Mouse (Mus musculus): ENCODE measurements around the gene Eif2ak3. TPM values are rescaled to one million over a fixed set of nuclear protein-coding genes. Genes with fewer than 3 reads are reported as not detected.

Eif2ak3 gene
- polyA plus RNA-seq, 1 experiment from 2014 or later = 13.5 TPM

- no peak overlapping the region for H3K27ac ChIP-seq
- H3K36me3 ChIP-seq = no peaks in the 10 kb centered on the region
- H3K4me1 ChIP-seq = no peaks in the 10 kb centered on the region
- no peaks in the 10 kb centered on the region for H3K27me3 ChIP-seq
- no peak overlapping the region for H3K4me3 ChIP-seq
- H3K9me3 ChIP-seq = no peaks in the 10 kb centered on the region
- no peak overlapping the region for H3K4me2 ChIP-seq (replicated peaks)
- H3K9ac ChIP-seq = no peak overlapping the region
- 86% methylated on average over 2 of the region's 2 CpGs for WGBS
- ATAC-seq (ENCODE audit: insufficient number of reproducible peaks, insufficient read depth, low FRiP score, low TSS enrichment) = no peak
Observed at GRCm38 (mm10) chr6:70837297-70837696, 7.0 kb upstream of the Eif2ak3 start.

DNA sequence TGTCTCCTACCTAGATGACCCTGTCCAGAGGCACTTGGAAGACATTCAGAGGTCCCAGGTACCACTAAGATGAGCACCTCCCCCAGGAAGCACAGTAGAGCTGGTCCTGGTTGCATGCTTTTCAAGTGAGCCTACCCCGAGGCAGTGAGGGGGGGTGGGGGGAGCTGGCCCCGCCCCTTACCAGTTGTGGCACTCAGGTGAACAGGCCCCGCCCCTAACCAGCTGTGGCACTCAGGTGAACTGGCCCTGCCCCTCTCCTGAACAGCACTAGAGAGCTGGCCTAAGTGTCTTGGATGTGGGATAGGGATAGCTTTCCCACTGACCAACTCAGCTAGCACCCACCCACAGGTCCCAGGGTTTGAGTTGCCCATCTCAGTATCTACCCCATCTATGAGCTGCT, 5.8 kb upstream of the Eif2ak3 start:
- Histone ChIP-seq H3K4me3 (no peak overlapping the region), H3K4me1 (peaks cover 4% of the 10 kb centered on the region; the same call in 1 of the 2 replicates), H3K27ac (no peak overlapping the region), H3K9me3 (no peaks in the 10 kb centered on the region), H3K36me3 (no peaks in the 10 kb centered on the region), H3K27me3 (no peaks in the 10 kb centered on the region), H3K9ac (no peak overlapping the region), H3K4me2 (replicated peaks) (no peak overlapping the region)
- 46% methylated on average over 3 of the region's 3 CpGs for WGBS
- ATAC-seq (ENCODE audit: insufficient number of reproducible peaks, insufficient read depth, low FRiP score, low TSS enrichment) = no peak

- ATAC-seq (ENCODE audit: insufficient number of reproducible peaks, insufficient read depth, low FRiP score, low TSS enrichment) = no peak
- Histone ChIP-seq H3K27me3 (no peaks in the 10 kb centered on the region), H3K9ac (no peak overlapping the region), H3K27ac (no peak overlapping the region), H3K9me3 (no peaks in the 10 kb centered on the region), H3K4me3 (no peak overlapping the region), H3K36me3 (no peaks in the 10 kb centered on the region), H3K4me1 (peaks cover 4% of the 10 kb centered on the region; the same call in 1 of the 2 replicates), H3K4me2 (replicated peaks) (no peak overlapping the region)
- 67% methylated on average over 5 of the region's 5 CpGs for WGBS
Observed at GRCm38 (mm10) chr6:70840281-70840680, 4.0 kb upstream of the Eif2ak3 start.

GRCm38 (mm10) chr6:70842991-70843390, 1.3 kb upstream of the Eif2ak3 start:
- no peak for ATAC-seq (ENCODE audit: insufficient number of reproducible peaks, insufficient read depth, low FRiP score, low TSS enrichment)
- Histone ChIP-seq H3K27me3 (no peaks in the 10 kb centered on the region), H3K9ac (no peak overlapping the region), H3K4me2 (replicated peaks) (peak overlapping the region; percentile 63), H3K4me3 (0 out of 2 replicates have a peak overlapping the region, but pooled peaks have one; percentile 38), H3K27ac (no peak overlapping the region), H3K9me3 (no peaks in the 10 kb centered on the region), H3K36me3 (no peaks in the 10 kb centered on the region), H3K4me1 (peaks cover 21% of the 10 kb centered on the region)
- 52% methylated on average over 5 of the region's 5 CpGs for WGBS

- WGBS = 1% methylated on average over 38 of the region's 38 CpGs
- Histone ChIP-seq H3K4me2 (replicated peaks) (peak overlapping the region; percentile 67), H3K27me3 (no peaks in the 10 kb centered on the region), H3K4me1 (peaks cover 21% of the 10 kb centered on the region), H3K4me3 (peak overlapping the region; percentile 91), H3K36me3 (no peaks in the 10 kb centered on the region), H3K9me3 (no peaks in the 10 kb centered on the region), H3K27ac (peak overlapping the region; percentile 83), H3K9ac (peak overlapping the region; percentile 75)
- no peak for ATAC-seq (ENCODE audit: insufficient number of reproducible peaks, insufficient read depth, low FRiP score, low TSS enrichment)
Observed at GRCm38 (mm10) chr6:70844896-70845646, 756 bp downstream of the Eif2ak3 start.

DNA sequence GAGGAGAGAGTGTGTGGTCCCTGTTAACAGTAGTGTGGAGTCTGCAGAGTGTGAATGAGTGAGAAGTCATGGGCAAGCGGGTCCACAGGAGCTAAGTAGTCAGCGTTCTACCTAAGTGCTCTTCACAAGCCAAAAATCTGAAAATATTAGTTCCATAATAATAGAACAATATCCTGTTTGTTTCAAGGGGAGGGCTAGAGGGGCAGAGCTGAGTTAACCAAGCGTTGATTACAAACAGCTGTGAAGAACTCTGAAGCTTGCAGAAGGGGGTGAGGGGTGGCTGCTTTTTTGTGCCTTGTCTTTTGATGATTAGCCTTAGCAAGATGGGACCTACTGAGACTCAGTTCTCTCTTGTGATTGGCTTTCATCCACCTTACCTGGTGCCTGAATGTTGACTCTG, 3.1 kb downstream of the Eif2ak3 start:
- H3K4me1 ChIP-seq = peaks cover 21% of the 10 kb centered on the region
- WGBS = 21% methylated on average over 3 of the region's 3 CpGs
- H3K27me3 ChIP-seq = no peaks in the 10 kb centered on the region
- no peak overlapping the region for H3K27ac ChIP-seq
- H3K9me3 ChIP-seq = no peaks in the 10 kb centered on the region
- H3K36me3 ChIP-seq = no peaks in the 10 kb centered on the region
- no peak for ATAC-seq (ENCODE audit: insufficient number of reproducible peaks, insufficient read depth, low FRiP score, low TSS enrichment)
- H3K9ac ChIP-seq = no peak overlapping the region
- no peak overlapping the region for H3K4me3 ChIP-seq
- 0 out of 2 replicates have a peak overlapping the region, but pooled peaks have one; percentile 9 for H3K4me2 ChIP-seq (replicated peaks)

DNA sequence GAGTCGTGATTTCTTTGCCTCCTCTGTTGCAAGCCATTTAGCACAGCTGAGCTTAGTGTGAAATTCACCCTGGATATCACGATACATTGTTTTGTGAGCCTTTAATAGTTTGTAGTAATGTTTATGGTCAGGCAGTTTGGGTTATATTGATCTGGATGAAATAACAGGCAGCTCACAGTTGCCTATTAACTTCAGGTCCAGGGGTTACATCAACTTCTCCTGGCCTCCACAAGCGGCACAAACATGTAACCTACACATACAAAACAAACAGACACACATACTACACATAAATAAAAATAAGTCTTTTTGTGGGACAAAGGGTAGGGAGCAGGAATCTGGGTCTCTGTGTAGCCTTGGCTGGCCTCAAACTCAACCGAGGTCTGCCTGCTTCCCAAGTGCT, 9.1 kb downstream of the Eif2ak3 start:
- no peak overlapping the region for H3K27ac ChIP-seq
- H3K9ac ChIP-seq = no peak overlapping the region
- H3K27me3 ChIP-seq = no peaks in the 10 kb centered on the region
- H3K36me3 ChIP-seq = peaks cover 2% of the 10 kb centered on the region; the same call in 1 of the 2 replicates
- 81% methylated on average over 4 of the region's 4 CpGs for WGBS
- H3K9me3 ChIP-seq = no peaks in the 10 kb centered on the region
- no peak overlapping the region for H3K4me3 ChIP-seq
- no peaks in the 10 kb centered on the region for H3K4me1 ChIP-seq
- ATAC-seq (ENCODE audit: insufficient number of reproducible peaks, insufficient read depth, low FRiP score, low TSS enrichment) = no peak
- no peak overlapping the region for H3K4me2 ChIP-seq (replicated peaks)

DNA sequence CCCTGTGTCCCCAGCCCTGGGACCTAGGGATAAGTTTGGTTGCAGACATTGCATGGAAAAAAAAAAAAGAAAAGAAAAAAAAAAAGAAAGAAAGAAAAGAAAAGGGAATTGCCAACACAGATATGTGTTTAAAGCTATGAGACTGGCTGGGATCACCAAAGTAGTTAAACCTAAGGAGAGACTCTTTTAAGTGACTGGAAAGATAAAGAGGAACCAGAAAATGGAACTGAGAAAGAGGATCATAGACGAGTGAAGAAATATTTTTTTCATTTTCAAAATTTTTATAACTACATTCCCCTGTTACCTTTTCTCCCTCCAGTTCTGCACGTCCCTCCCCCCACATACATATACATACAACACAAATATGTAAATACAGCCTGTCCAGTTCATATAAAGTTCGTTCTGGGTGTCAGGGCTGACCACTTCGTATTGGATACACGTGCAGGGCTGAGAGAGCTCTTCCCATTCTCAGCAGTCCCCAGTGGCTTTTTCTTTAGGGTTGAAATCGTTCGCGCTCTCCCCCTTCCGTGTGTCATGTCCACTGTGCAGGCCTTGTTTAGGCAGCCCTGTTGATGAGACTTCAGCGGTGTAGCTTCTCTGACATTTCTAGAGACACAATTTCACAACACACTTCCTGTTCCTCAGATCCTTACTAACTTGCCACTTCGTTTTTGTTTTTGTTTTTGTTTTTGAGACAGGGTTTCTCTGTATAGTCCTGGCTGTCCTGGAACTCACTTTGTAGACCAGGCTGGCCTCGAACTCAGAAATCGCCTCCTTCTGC, 11.4 kb downstream of the Eif2ak3 start:
- Histone ChIP-seq H3K4me3 (no peak overlapping the region), H3K4me2 (replicated peaks) (no peak overlapping the region), H3K4me1 (no peaks in the 10 kb centered on the region), H3K36me3 (peaks cover 15% of the 10 kb centered on the region), H3K27me3 (no peaks in the 10 kb centered on the region), H3K27ac (no peak overlapping the region), H3K9me3 (no peaks in the 10 kb centered on the region), H3K9ac (no peak overlapping the region)
- ATAC-seq (ENCODE audit: insufficient number of reproducible peaks, insufficient read depth, low FRiP score, low TSS enrichment) = no peak
- 88% methylated on average over 13 of the region's 13 CpGs for WGBS

DNA sequence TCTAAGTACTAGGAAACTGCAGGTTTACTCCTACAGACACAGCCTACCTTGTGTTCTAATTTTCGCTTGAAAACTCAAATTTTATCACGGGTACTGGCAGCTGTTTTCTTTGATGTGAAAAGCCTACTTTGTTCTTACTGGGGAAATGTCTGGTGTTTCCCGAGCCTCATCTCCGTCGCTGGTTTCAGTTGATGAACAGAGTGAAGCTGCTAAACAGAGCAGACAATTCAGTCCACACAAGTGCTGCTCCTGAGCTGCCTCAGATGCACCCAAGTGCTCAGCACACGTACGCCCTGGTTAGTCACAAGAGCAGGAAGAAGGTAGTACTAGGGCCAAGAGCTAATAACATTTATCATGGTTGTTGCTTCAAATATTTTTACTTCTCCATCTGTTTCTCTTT, 18.4 kb downstream of the Eif2ak3 start:
- H3K9me3 ChIP-seq = no peaks in the 10 kb centered on the region
- H3K4me2 ChIP-seq (replicated peaks) = no peak overlapping the region
- H3K27me3 ChIP-seq = no peaks in the 10 kb centered on the region
- peaks cover 15% of the 10 kb centered on the region for H3K36me3 ChIP-seq
- H3K27ac ChIP-seq = no peak overlapping the region
- ATAC-seq (ENCODE audit: insufficient number of reproducible peaks, insufficient read depth, low FRiP score, low TSS enrichment) = no peak
- WGBS = 83% methylated on average over 7 of the region's 7 CpGs
- no peaks in the 10 kb centered on the region for H3K4me1 ChIP-seq
- H3K4me3 ChIP-seq = no peak overlapping the region
- no peak overlapping the region for H3K9ac ChIP-seq

DNA sequence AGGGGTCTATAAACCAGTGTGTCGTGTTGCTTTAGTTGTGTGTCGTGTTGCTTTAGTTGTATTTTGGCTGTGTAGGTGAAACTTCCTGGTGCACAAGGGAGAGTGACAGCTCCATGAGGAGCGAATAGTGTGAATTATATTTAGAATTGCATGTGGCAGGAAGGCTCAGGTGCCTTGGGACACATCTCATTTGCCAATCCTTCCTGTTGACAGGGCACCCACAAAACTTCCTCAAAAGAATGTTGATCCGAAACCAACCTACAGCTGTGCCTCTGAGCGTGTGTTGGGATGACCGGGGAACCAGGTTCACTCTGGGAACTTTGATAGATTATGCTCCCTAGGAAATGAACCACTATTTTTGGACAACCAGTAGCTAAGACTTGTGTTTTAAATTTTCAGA, 20.0 kb downstream of the Eif2ak3 start:
- no peak overlapping the region for H3K27ac ChIP-seq

GRCm38 (mm10) chr6:70866761-70867160, 22.4 kb downstream of the Eif2ak3 start:
- Histone ChIP-seq H3K27me3 (no peaks in the 10 kb centered on the region), H3K4me1 (peaks cover 4% of the 10 kb centered on the region; the same call in 1 of the 2 replicates), H3K9ac (no peak overlapping the region), H3K9me3 (no peaks in the 10 kb centered on the region), H3K4me2 (replicated peaks) (no peak overlapping the region), H3K27ac (no peak overlapping the region), H3K4me3 (no peak overlapping the region), H3K36me3 (no peaks in the 10 kb centered on the region)
- ATAC-seq (ENCODE audit: insufficient number of reproducible peaks, insufficient read depth, low FRiP score, low TSS enrichment) = no peak
- 80% methylated on average over 5 of the region's 5 CpGs for WGBS

More for the DNA sequence above, 20.0 kb downstream of the Eif2ak3 start:
- H3K4me3 ChIP-seq = no peak overlapping the region
- H3K4me1 ChIP-seq = no peaks in the 10 kb centered on the region
- peaks cover 3% of the 10 kb centered on the region; the same call in 1 of the 2 replicates for H3K36me3 ChIP-seq
- H3K9ac ChIP-seq = no peak overlapping the region
- WGBS = 94% methylated on average over 6 of the region's 6 CpGs
- no peaks in the 10 kb centered on the region for H3K9me3 ChIP-seq
- H3K4me2 ChIP-seq (replicated peaks) = no peak overlapping the region
- no peaks in the 10 kb centered on the region for H3K27me3 ChIP-seq
- no peak for ATAC-seq (ENCODE audit: insufficient number of reproducible peaks, insufficient read depth, low FRiP score, low TSS enrichment)

DNA sequence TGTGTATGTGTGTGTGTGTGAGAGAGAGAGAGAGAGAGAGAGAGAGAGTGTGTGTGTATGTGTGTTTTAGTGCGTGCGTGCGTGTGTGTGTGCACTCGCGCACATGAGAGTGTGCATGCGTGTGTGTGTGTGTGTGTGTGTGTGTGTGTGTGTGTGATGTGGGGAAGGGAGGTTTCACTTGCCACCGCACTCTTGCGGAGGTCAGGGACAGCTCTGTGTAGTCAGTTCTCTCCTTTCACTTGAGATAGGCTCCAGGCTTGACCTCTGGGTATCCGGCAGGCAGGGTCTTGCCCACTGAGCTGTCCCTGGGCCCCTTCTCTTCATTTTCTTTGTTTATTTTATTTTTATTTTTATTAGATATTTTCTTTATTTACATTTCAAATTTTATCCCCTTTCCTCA, 23.0 kb downstream of the Eif2ak3 start:
- 94% methylated on average over 7 of the region's 9 CpGs for WGBS
- Histone ChIP-seq H3K4me3 (no peak overlapping the region), H3K27me3 (no peaks in the 10 kb centered on the region), H3K4me1 (peaks cover 5% of the 10 kb centered on the region; the same call in 1 of the 2 replicates), H3K9ac (no peak overlapping the region), H3K9me3 (no peaks in the 10 kb centered on the region), H3K4me2 (replicated peaks) (no peak overlapping the region), H3K36me3 (no peaks in the 10 kb centered on the region), H3K27ac (no peak overlapping the region)
- ATAC-seq (ENCODE audit: insufficient number of reproducible peaks, insufficient read depth, low FRiP score, low TSS enrichment) = 0 out of 2 replicates have a peak, but pooled peaks have one; percentile 28

Measured in embryonic facial prominence, embryonic 12.5 days (tissue).